Comparison of ENCODE assay signal across 8 mouse cellular contexts in genomic region chr8:73233358-73234041, GRCm38 (mm10).
DNase-seq lines count a peak whose midpoint lies in the region; ATAC-seq and TF ChIP-seq lines count a peak whose summit lies in the region.

No protein-coding gene starts in this region.

- TF ChIP-seq POLR2A in lung, adult 2 months (IDR thresholded peaks at IDR 0.05; ENCODE audit: borderline replicate concordance, extremely low read depth, low read depth, low read length) = no peak

- H3K4me2 ChIP-seq in lung, embryonic 14.5 days = no peak overlapping the region
- no peak overlapping the region for H3K4me2 ChIP-seq in forebrain, postnatal 0 days (ENCODE audit: low read depth)
- no peak overlapping the region for H3K4me2 ChIP-seq in liver, postnatal 0 days (ENCODE audit: low read depth, low read length)
- H3K4me2 ChIP-seq in stomach, embryonic 14.5 days (replicated peaks; ENCODE audit: low read depth, low read length) = no peak overlapping the region

- H3K27me3 ChIP-seq in lung, embryonic 14.5 days (ENCODE audit: insufficient read depth, low read length) = no peaks in the 10 kb centered on the region
- H3K27me3 ChIP-seq in forebrain, postnatal 0 days (ENCODE audit: insufficient read depth, low read length) = no peaks in the 10 kb centered on the region
- no peaks in the 10 kb centered on the region for H3K27me3 ChIP-seq in liver, postnatal 0 days (ENCODE audit: insufficient read depth, low read length)
- no peaks in the 10 kb centered on the region for H3K27me3 ChIP-seq in stomach, embryonic 14.5 days (ENCODE audit: control insufficient read depth, insufficient read depth, low read length)

- no peaks in the 10 kb centered on the region for H3K36me3 ChIP-seq in lung, embryonic 14.5 days (ENCODE audit: insufficient read depth)
- H3K36me3 ChIP-seq in forebrain, postnatal 0 days (ENCODE audit: insufficient read depth) = no peaks in the 10 kb centered on the region
- H3K36me3 ChIP-seq in liver, postnatal 0 days (replicated peaks; ENCODE audit: insufficient read depth, low read length) = no peaks in the 10 kb centered on the region
- no peaks in the 10 kb centered on the region for H3K36me3 ChIP-seq in stomach, embryonic 14.5 days (ENCODE audit: control insufficient read depth, insufficient read depth, low read length)

- H3K9ac ChIP-seq in lung, embryonic 14.5 days = no peak overlapping the region
- H3K9ac ChIP-seq in forebrain, postnatal 0 days = no peak overlapping the region
- H3K9ac ChIP-seq in liver, postnatal 0 days (replicated peaks) = no peak overlapping the region
- no peak overlapping the region for H3K9ac ChIP-seq in stomach, embryonic 14.5 days (replicated peaks; ENCODE audit: low read depth, low read length)

- no peaks in the 10 kb centered on the region for H3K4me1 ChIP-seq in lung, embryonic 14.5 days (ENCODE audit: insufficient read depth)
- H3K4me1 ChIP-seq in lung, adult 2 months (ENCODE audit: control insufficient read depth, insufficient read depth, low read length) = 0 out of 2 replicates have a peak, but pooled peaks cover 3% of the 10 kb centered on the region
- no peaks in the 10 kb centered on the region for H3K4me1 ChIP-seq in forebrain, postnatal 0 days (ENCODE audit: insufficient read depth)
- no peaks in the 10 kb centered on the region for H3K4me1 ChIP-seq in liver, postnatal 0 days (ENCODE audit: insufficient read depth)
- H3K4me1 ChIP-seq in stomach, embryonic 14.5 days (ENCODE audit: control insufficient read depth, insufficient read depth, low read length) = no peaks in the 10 kb centered on the region

- TF ChIP-seq EP300 in liver, postnatal 0 days (IDR thresholded peaks at IDR 0.05; ENCODE audit: low read depth) = no peak

- no peak overlapping the region for H3K27ac ChIP-seq in lung, embryonic 14.5 days (ENCODE audit: low read depth)
- H3K27ac ChIP-seq in forebrain, postnatal 0 days (ENCODE audit: low read depth, low read length) = no peak overlapping the region
- no peak overlapping the region for H3K27ac ChIP-seq in liver, postnatal 0 days (ENCODE audit: low read depth)
- no peak overlapping the region for H3K27ac ChIP-seq in stomach, embryonic 14.5 days (ENCODE audit: low read length)

- 0 out of 2 replicates have a peak, but pooled peaks have one; percentile 49 for ATAC-seq in lung, embryonic 14.5 days (ENCODE audit: insufficient read depth)
- peak; percentile 84 for ATAC-seq in forebrain, postnatal 0 days
- no peak; the same call in 1 of the 2 replicates for ATAC-seq in liver, postnatal 0 days
- ATAC-seq in stomach, embryonic 14.5 days (ENCODE audit: insufficient number of reproducible peaks, insufficient read depth, low FRiP score, low read depth) = 0 out of 2 replicates have a peak, but pooled peaks have one; percentile 37

- TF ChIP-seq CTCF in lung, embryonic 14.5 days (IDR thresholded peaks at IDR 0.05; ENCODE audit: low read depth) = peak; percentile 77
- no peak for TF ChIP-seq CTCF in lung, adult 2 months (IDR thresholded peaks at IDR 0.05; ENCODE audit: insufficient read depth, low read length)
- peak; percentile 81 for TF ChIP-seq CTCF in forebrain, postnatal 0 days (IDR thresholded peaks at IDR 0.05; ENCODE audit: low read depth)
- TF ChIP-seq CTCF in liver, postnatal 0 days (IDR thresholded peaks at IDR 0.05; ENCODE audit: low read depth) = peak; percentile 73

- H3K4me3 ChIP-seq in lung, embryonic 14.5 days (ENCODE audit: low read depth, low read length) = no peak overlapping the region
- no peak overlapping the region for H3K4me3 ChIP-seq in lung, adult 2 months (replicated peaks; ENCODE audit: extremely low read depth, low read depth, low read length)
- H3K4me3 ChIP-seq in forebrain, postnatal 0 days (ENCODE audit: low read depth, low read length) = no peak overlapping the region
- H3K4me3 ChIP-seq in liver, postnatal 0 days (ENCODE audit: low read depth, low read length) = no peak overlapping the region
- H3K4me3 ChIP-seq in stomach, embryonic 14.5 days (ENCODE audit: low read depth, low read length) = no peak overlapping the region

- no peaks in the 10 kb centered on the region for H3K9me3 ChIP-seq in lung, embryonic 14.5 days (ENCODE audit: low read depth, low read length)
- H3K9me3 ChIP-seq in forebrain, postnatal 0 days (ENCODE audit: low read length) = no peaks in the 10 kb centered on the region
- H3K9me3 ChIP-seq in liver, postnatal 0 days (ENCODE audit: low read length) = no peaks in the 10 kb centered on the region
- H3K9me3 ChIP-seq in stomach, embryonic 14.5 days (ENCODE audit: control insufficient read depth, low read depth, low read length) = no peaks in the 10 kb centered on the region

- 42% methylated on average over 6 of the region's 6 CpGs for WGBS in lung, embryonic 14.5 days
- 41% methylated on average over 6 of the region's 6 CpGs for WGBS in lung, adult 2 months
- WGBS in forebrain, postnatal 0 days = 60% methylated on average over 6 of the region's 6 CpGs
- WGBS in liver, postnatal 0 days (ENCODE audit: insufficient replicate concordance) = 39% methylated on average over 6 of the region's 6 CpGs
- 38% methylated on average over 6 of the region's 6 CpGs for WGBS in stomach, embryonic 14.5 days

- DNase-seq in lung, embryonic 14.5 days = peak; percentile 79
- no peak for DNase-seq in lung, adult 2 months
- peak; percentile 83 for DNase-seq in brain, adult 2 months (ENCODE audit: low read depth, low spot score)
- peak; percentile 63 for DNase-seq in forebrain, postnatal 0 days
- DNase-seq in kidney, adult 8-10 months = peak; percentile 29 to 48
- DNase-seq in liver, postnatal 0 days = no peak
- DNase-seq in thymus, postnatal 25 days = no peak

Comparison
In these comparisons a context has a peak if more than half of its experiments do, and no peak if none do; other contexts are left out.
1. DNase-seq: peak in lung, embryonic 14.5 days (single experiment), brain, adult 2 months (single experiment), forebrain, postnatal 0 days (single experiment) and kidney, adult 8-10 months (2 of 2); none in lung, adult 2 months (single experiment), liver, postnatal 0 days (single experiment) and thymus, postnatal 25 days (single experiment).